Mouse (Mus musculus) MEL (cell line): ENCODE measurements around the gene Krt82.

Source experiments
- CTCF ChIP-seq, 3 experiments: IDR thresholded peaks in 2 of 3; conservative IDR thresholded peaks in 1 of 3; 2 replicates each; pipeline ENCODE4 v1.5.1; 2011 to 2012; ENCODE audit warnings: low read length in 3 of 3, low read depth in 2 of 3, mild to moderate bottlenecking in 2 of 3, improper control_type of control experiment in 1 of 3, inconsistent platforms in 1 of 3, mixed read lengths in 1 of 3, moderate library complexity in 1 of 3; ENCODE audit not compliant: control insufficient read depth in 1 of 3, insufficient read depth in 1 of 3, poor library complexity in 1 of 3, severe bottlenecking in 1 of 3
- EP300 ChIP-seq, 2 experiments: IDR thresholded peaks; 2 replicates each; pipeline ENCODE4 v1.6.1; 2011; ENCODE audit warnings: improper control_type of control experiment in 2 of 2, low read length in 2 of 2, low read depth in 1 of 2, mild to moderate bottlenecking in 1 of 2
- HCFC1 ChIP-seq: IDR thresholded peaks from 2 replicates; pipeline ENCODE4 v1.6.1; 2012; ENCODE audit warnings: low read depth, mild to moderate bottlenecking, inconsistent platforms, low read length, improper control_type of control experiment, moderate library complexity
- JUND ChIP-seq: IDR thresholded peaks from 2 replicates; pipeline ENCODE4 v1.6.1; 2011; ENCODE audit warnings: low read depth, mild to moderate bottlenecking, improper control_type of control experiment, low read length
- MAX ChIP-seq: IDR thresholded peaks from 2 replicates; pipeline ENCODE4 v1.6.1; 2011; ENCODE audit warnings: low read length, improper control_type of control experiment
- MEF2A ChIP-seq: IDR thresholded peaks from 2 replicates; pipeline ENCODE4 v1.6.1; 2014; ENCODE audit warnings: low read depth, mild to moderate bottlenecking, inconsistent platforms, low read length, improper control_type of control experiment; ENCODE audit not compliant: poor library complexity, insufficient replicate concordance, severe bottlenecking; ENCODE audit errors: extremely low read depth
- POLR2A ChIP-seq, 2 experiments: IDR thresholded peaks; 2 replicates each; pipeline ENCODE4 v1.6.1; 2011 to 2012; ENCODE audit warnings: low read length in 2 of 2, mild to moderate bottlenecking in 2 of 2, control low read depth in 1 of 2, improper control_type of control experiment in 1 of 2, low read depth in 1 of 2, moderate library complexity in 1 of 2; ENCODE audit not compliant: control insufficient read depth in 1 of 2, insufficient read depth in 1 of 2, poor library complexity in 1 of 2
- POLR2AphosphoS2 ChIP-seq: IDR thresholded peaks from 2 replicates; pipeline ENCODE4 v1.6.1; 2011; ENCODE audit warnings: low read length, improper control_type of control experiment
- TAL1 ChIP-seq: IDR thresholded peaks from 2 replicates; pipeline ENCODE4 v1.6.1; 2012; ENCODE audit warnings: mild to moderate bottlenecking, inconsistent platforms, low read length, moderate library complexity, mixed read lengths
- TCF12 ChIP-seq: IDR thresholded peaks from 2 replicates; pipeline ENCODE4 v1.6.1; 2014; ENCODE audit warnings: low read depth, mild to moderate bottlenecking, inconsistent platforms, low read length, improper control_type of control experiment, moderate library complexity
- UBTF ChIP-seq: IDR thresholded peaks from 2 replicates; pipeline ENCODE4 v1.6.1; 2012; ENCODE audit warnings: low read depth, mild to moderate bottlenecking, inconsistent platforms, low read length, improper control_type of control experiment, moderate library complexity, borderline replicate concordance; ENCODE audit not compliant: insufficient read depth
- USF1 ChIP-seq: IDR thresholded peaks from 2 replicates; pipeline ENCODE4 v1.6.1; 2014; ENCODE audit warnings: low read depth, mild to moderate bottlenecking, inconsistent platforms, low read length, improper control_type of control experiment, moderate library complexity
- ZNF384 ChIP-seq: IDR thresholded peaks from 2 replicates; pipeline ENCODE4 v1.6.1; 2012; ENCODE audit warnings: low read depth, mild to moderate bottlenecking, inconsistent platforms, low read length, improper control_type of control experiment

- TF ChIP-seq CTCF (IDR thresholded peaks at IDR 0.05 in 2 of 3, conservative IDR thresholded peaks at IDR 0.05 in 1 of 3; ENCODE audit: control insufficient read depth in 1 of 3, insufficient read depth in 1 of 3, low read depth in 2 of 3, low read length in 3 of 3, poor library complexity in 1 of 3, severe bottlenecking in 1 of 3) = no peak
- TF ChIP-seq ZNF384 = no peak
- TF ChIP-seq UBTF = no peak
- TF ChIP-seq EP300 (IDR thresholded peaks at IDR 0.05; ENCODE audit: low read depth in 1 of 2, low read length in 2 of 2) = no peak
- no peak for TF ChIP-seq TCF12
- no peak for TF ChIP-seq USF1
- TF ChIP-seq MAX = no peak
- no peak for TF ChIP-seq POLR2AphosphoS2
- no peak for TF ChIP-seq POLR2A (IDR thresholded peaks at IDR 0.05; ENCODE audit: control insufficient read depth in 1 of 2, insufficient read depth in 1 of 2, low read depth in 1 of 2, low read length in 2 of 2, poor library complexity in 1 of 2)
- no peak for TF ChIP-seq HCFC1
- TF ChIP-seq TAL1 = no peak
- no peak for TF ChIP-seq MEF2A
- no peak for TF ChIP-seq JUND
These were observed 43.3 kb downstream of the Krt82 start for GRCm38 (mm10) chr15:101506896-101507758.
